Mouse (Mus musculus): ENCODE results near the gene 4921530L21Rik.

- no peak for TF ChIP-seq POLR2A (IDR thresholded peaks at IDR 0.05; ENCODE audit: control insufficient read depth, extremely low read depth, insufficient read depth, low read length, poor library complexity)
- TF ChIP-seq CTCF (IDR thresholded peaks at IDR 0.05; ENCODE audit: borderline replicate concordance, control insufficient read depth, extremely low read depth, insufficient read depth, low read length, poor library complexity) = no peak
These were observed 32.2 kb downstream of the 4921530L21Rik start for GRCm38 (mm10) chr14:95913293-95913692.

All from thymus, adult 2 months (tissue).